In the genomic region with DNA sequence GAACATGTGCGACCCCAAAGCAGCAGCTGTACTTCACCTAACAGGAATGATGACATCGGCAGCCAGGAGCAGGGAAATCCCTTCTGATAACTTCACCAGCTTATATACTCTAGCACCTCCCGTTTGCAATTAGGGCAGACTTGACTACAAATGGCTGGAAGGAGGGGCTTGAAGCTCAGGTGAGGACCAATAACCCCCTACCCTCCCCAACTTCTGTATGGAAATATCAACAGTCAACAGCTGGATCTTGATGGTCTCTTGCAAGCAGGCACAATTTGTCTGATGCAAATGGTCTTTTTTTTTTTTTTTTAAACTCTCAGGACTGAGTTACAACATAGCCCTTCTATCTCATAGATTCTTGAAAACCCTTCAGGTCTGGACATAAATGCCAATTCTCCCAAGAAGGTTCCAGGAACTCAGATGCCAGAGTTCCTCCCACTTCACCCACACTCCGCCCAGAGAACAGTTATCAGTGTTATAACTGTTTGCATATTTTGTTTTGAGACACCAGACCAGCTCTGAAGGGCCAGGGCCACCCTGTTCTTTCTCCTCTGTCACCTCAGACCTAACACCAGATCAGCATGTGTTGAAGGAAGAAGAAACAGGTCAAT, we compare ENCODE assay signal across 8 mouse cellular contexts. TPM values are rescaled to one million over a fixed set of nuclear protein-coding genes. Genes with fewer than 3 reads are reported as not detected.
DNase-seq lines count a peak whose midpoint lies in the region; ATAC-seq lines count a peak whose summit lies in the region.

A gene (minus strand): TSS at position 51 of the 611 bp plus-strand sequence.

- H3K9ac ChIP-seq in forebrain, embryonic 16.5 days (replicated peaks; ENCODE audit: low read depth, low read length): no peak within 1 kb of the TSS
- H3K9ac ChIP-seq in hindbrain, embryonic 12.5 days: no peak within 1 kb of the TSS; the same call in 1 of the 2 replicates
- no peak within 1 kb of the TSS for H3K9ac ChIP-seq in liver, embryonic 16.5 days (ENCODE audit: low read depth, low read length)

- 81% methylated on average over 4 of the region's 4 CpGs for whole genome bisulfite sequencing in forebrain, embryonic 16.5 days
- 83% methylated on average over 4 of the region's 4 CpGs for WGBS in hindbrain, embryonic 12.5 days
- WGBS in liver, embryonic 16.5 days (ENCODE audit: insufficient replicate concordance): 32% methylated on average over 4 of the region's 4 CpGs

- DNase-seq in adrenal gland, adult 18-20 months (ENCODE audit: low spot score in 2 of 2): no peak
- DNase-seq in right cerebral cortex, adult 18-20 months: no peak
- no peak for DNase-seq in thymus, postnatal 4 days
- DNase-seq in cerebellum, postnatal 4 days (ENCODE audit: low spot score in 2 of 2): no peak

- peaks cover 20% of the 10 kb centered on the region for H3K4me1 ChIP-seq in forebrain, embryonic 16.5 days (replicated peaks; ENCODE audit: control insufficient read depth, insufficient read depth, low read length)
- H3K4me1 ChIP-seq in hindbrain, embryonic 12.5 days: peaks cover 29% of the 10 kb centered on the region
- H3K4me1 ChIP-seq in liver, embryonic 16.5 days (ENCODE audit: control insufficient read depth, low read depth, low read length): peaks cover 32% of the 10 kb centered on the region

- no peak within 1 kb of the TSS for H3K4me3 ChIP-seq in forebrain, embryonic 16.5 days (replicated peaks; ENCODE audit: low read length)
- H3K4me3 ChIP-seq in hindbrain, embryonic 12.5 days: no peak within 1 kb of the TSS
- H3K4me3 ChIP-seq in liver, embryonic 16.5 days (ENCODE audit: low read depth, low read length): no peak within 1 kb of the TSS

- H3K27me3 ChIP-seq in forebrain, embryonic 16.5 days (replicated peaks; ENCODE audit: control insufficient read depth, insufficient read depth, low read length): no peaks in the 10 kb centered on the region
- no peaks in the 10 kb centered on the region for H3K27me3 ChIP-seq in hindbrain, embryonic 12.5 days
- peaks cover 10% of the 10 kb centered on the region for H3K27me3 ChIP-seq in liver, embryonic 16.5 days (ENCODE audit: control insufficient read depth, insufficient read depth, low read depth, low read length)

- no peak within 1 kb of the TSS for H3K4me2 ChIP-seq in forebrain, embryonic 16.5 days (ENCODE audit: low read length)
- H3K4me2 ChIP-seq in hindbrain, embryonic 12.5 days (replicated peaks): no peak within 1 kb of the TSS
- no peak within 1 kb of the TSS for H3K4me2 ChIP-seq in liver, embryonic 16.5 days (ENCODE audit: low read depth, low read length)

- H3K36me3 ChIP-seq in forebrain, embryonic 16.5 days (ENCODE audit: control insufficient read depth, insufficient read depth): no peaks in the 10 kb centered on the region
- no peaks in the 10 kb centered on the region for H3K36me3 ChIP-seq in hindbrain, embryonic 12.5 days
- H3K36me3 ChIP-seq in liver, embryonic 16.5 days (ENCODE audit: control insufficient read depth, insufficient read depth): no peaks in the 10 kb centered on the region

- no peak for ATAC-seq in CD4-positive, CD25-positive, alpha-beta regulatory T cell, adult 4 months
- ATAC-seq in forebrain, embryonic 16.5 days: no peak
- no peak for ATAC-seq in hindbrain, embryonic 12.5 days (ENCODE audit: low FRiP score)
- ATAC-seq in liver, embryonic 16.5 days (ENCODE audit: low read depth): no peak

- H3K27ac ChIP-seq in forebrain, embryonic 16.5 days (ENCODE audit: low read length): no peak within 1 kb of the TSS
- H3K27ac ChIP-seq in hindbrain, embryonic 12.5 days: no peak within 1 kb of the TSS
- H3K27ac ChIP-seq in liver, embryonic 16.5 days (ENCODE audit: low read length): no peak within 1 kb of the TSS

- no peaks in the 10 kb centered on the region for H3K9me3 ChIP-seq in forebrain, embryonic 16.5 days (ENCODE audit: control insufficient read depth, low read length)
- H3K9me3 ChIP-seq in hindbrain, embryonic 12.5 days (replicated peaks): 0 out of 2 replicates have a peak, but pooled peaks cover 2% of the 10 kb centered on the region
- no peaks in the 10 kb centered on the region for H3K9me3 ChIP-seq in liver, embryonic 16.5 days (replicated peaks; ENCODE audit: control insufficient read depth, low read length)

RNA-seq across cellular contexts. Expression of the gene that starts here (rescaled TPM):
- 10 to 100 TPM; 18.5 to 20.8 TPM for polyA plus RNA-seq in CD4-positive, CD25-positive, alpha-beta regulatory T cell, adult 4 months (2017; shearing (Covaris generic))
- 10 to 100 TPM; 24.2 to 25.7 TPM for total RNA-seq in adrenal gland, adult 18-20 months (2021)
- 60.9 and 64.3 TPM in 2 replicates for polyA plus RNA-seq in forebrain, embryonic 16.5 days (2015; fragmentation: Nextera tagmentation; extraction: Ambion mirVana)
- polyA plus RNA-seq in hindbrain, embryonic 12.5 days (2016; fragmentation: Nextera tagmentation; extraction: Ambion mirVana): 63.3 and 63.9 TPM in 2 replicates
- polyA plus RNA-seq in liver, embryonic 16.5 days (2015; fragmentation: Nextera tagmentation; extraction: Ambion mirVana): 9.3 and 13.7 TPM in 2 replicates
